Mouse (Mus musculus): ENCODE results near the gene Sart3.

- no peak for TF ChIP-seq CTCF (IDR thresholded peaks at IDR 0.05; ENCODE audit: borderline replicate concordance, extremely low read depth, insufficient read depth, insufficient read length)
- TF ChIP-seq POLR2A (IDR thresholded peaks at IDR 0.05; ENCODE audit: borderline replicate concordance, extremely low read depth, insufficient read depth, insufficient read length, poor library complexity, severe bottlenecking), result no peak
These were observed 7.9 kb downstream of the Sart3 start for GRCm38 (mm10) chr5:113764426-113764825.

All from brain, embryonic 14.5 days (tissue).